Mouse (Mus musculus) cerebellum, adult 2 months (tissue): ENCODE measurements around the gene Arhgap42. TPM values are rescaled to one million over a fixed set of nuclear protein-coding genes. Genes with fewer than 3 reads are reported as not detected.

Source experiments
- DNase-seq, 2 experiments: peaks; one replicate each; pipeline ENCODE4 v3.0.0; 2021
- H3K27ac ChIP-seq: fragments of 200-500 bp; 2 replicates; pipeline ENCODE4 v1.5.1; 2012; ENCODE audit warnings: low read length, control low read depth, inconsistent platforms; ENCODE audit not compliant: insufficient read depth
- H3K27me3 ChIP-seq: fragments of 200-500 bp; 2 replicates; pipeline ENCODE4 v1.6.1; 2012; ENCODE audit warnings: inconsistent platforms, mild to moderate bottlenecking, low read length, moderate library complexity; ENCODE audit not compliant: control insufficient read depth, insufficient read depth
- H3K4me1 ChIP-seq: fragments of 200-500 bp; 2 replicates; pipeline ENCODE4 v1.6.1; 2011; ENCODE audit warnings: low read length; ENCODE audit not compliant: control insufficient read depth, insufficient read depth
- H3K4me3 ChIP-seq: fragments of 200-500 bp; replicated peaks from 2 replicates; pipeline ENCODE3; 2011; ENCODE audit warnings: mild to moderate bottlenecking, low read depth, low read length, control low read depth; ENCODE audit not compliant: insufficient read depth
- CTCF ChIP-seq: fragments of 200-500 bp; IDR thresholded peaks from 2 replicates; pipeline ENCODE4 v1.5.1; 2011; ENCODE audit warnings: low read depth, mild to moderate bottlenecking, control low read depth, low read length, moderate library complexity, borderline replicate concordance; ENCODE audit not compliant: insufficient read depth
- POLR2A ChIP-seq: fragments of 200-500 bp; IDR thresholded peaks from 2 replicates; pipeline ENCODE4 v1.6.1; 2011; ENCODE audit warnings: low read length, control low read depth, borderline replicate concordance; ENCODE audit not compliant: insufficient read depth
- WGBS: fragments of 180-500 bp; shearing (Covaris S2); methylation state at CpG from one replicate; pipeline ENCODE4 v1.1.7; 2018; 5-methylcytosine and 5-hydroxymethylcytosine counted together
- polyA plus RNA-seq: library from polyadenylated mRNA; depleted of rRNA; stranded (reverse); fragments of >200 nt; gene quantifications from 2 replicates; pipeline ENCODE4 v1.2.3, GENCODE M21; 2012

Arhgap42 gene
- polyA plus RNA-seq, 1 experiment: 4.0 TPM

GRCm38 (mm10) chr9:9154636-9155035 is 84.3 kb downstream of the Arhgap42 start:
- WGBS: 92% methylated on average over 3 of the region's 3 CpGs
- TF ChIP-seq CTCF: no peak
- no peak for TF ChIP-seq POLR2A
- DNase-seq: no peak
- Histone ChIP-seq H3K4me3 (no peak overlapping the region), H3K27me3 (no peaks in the 10 kb centered on the region), H3K4me1 (no peaks in the 10 kb centered on the region), H3K27ac (no peak overlapping the region)

- Histone ChIP-seq H3K27ac (no peak overlapping the region), H3K4me1 (no peaks in the 10 kb centered on the region), H3K27me3 (no peaks in the 10 kb centered on the region), H3K4me3 (no peak overlapping the region)
- 92% methylated on average over 7 of the region's 7 CpGs for WGBS
- TF ChIP-seq CTCF: no peak
- TF ChIP-seq POLR2A: no peak
- no peak for DNase-seq
Observed at GRCm38 (mm10) chr9:9144301-9145121, 94.4 kb downstream of the Arhgap42 start.

GRCm38 (mm10) chr9:9143102-9143501 is 95.8 kb downstream of the Arhgap42 start:
- WGBS: 66% methylated on average over 5 of the region's 5 CpGs
- H3K27me3 ChIP-seq: no peaks in the 10 kb centered on the region
- TF ChIP-seq CTCF: no peak
- TF ChIP-seq POLR2A: no peak
- no peak overlapping the region for H3K4me3 ChIP-seq
- H3K4me1 ChIP-seq: no peaks in the 10 kb centered on the region
- DNase-seq: no peak
- no peak overlapping the region for H3K27ac ChIP-seq

GRCm38 (mm10) chr9:9142561-9142960 is 96.3 kb downstream of the Arhgap42 start:
- no peak overlapping the region for H3K27ac ChIP-seq
- TF ChIP-seq CTCF (no peak), POLR2A (no peak)
- WGBS: 75% methylated on average over 7 of the region's 7 CpGs
- no peak for DNase-seq
- H3K4me3 ChIP-seq: no peak overlapping the region
- H3K4me1 ChIP-seq: no peaks in the 10 kb centered on the region
- no peaks in the 10 kb centered on the region for H3K27me3 ChIP-seq

GRCm38 (mm10) chr9:9142144-9142543 is 96.8 kb downstream of the Arhgap42 start:
- no peak for DNase-seq
- TF ChIP-seq POLR2A: no peak
- no peak for TF ChIP-seq CTCF
- Histone ChIP-seq H3K27me3 (no peaks in the 10 kb centered on the region), H3K4me3 (no peak overlapping the region), H3K4me1 (no peaks in the 10 kb centered on the region), H3K27ac (no peak overlapping the region)
- 77% methylated on average over 1 of the region's 1 CpGs for WGBS

GRCm38 (mm10) chr9:9128996-9129694 is 109.8 kb downstream of the Arhgap42 start:
- no peak for DNase-seq
- TF ChIP-seq POLR2A: no peak
- TF ChIP-seq CTCF: no peak
- Histone ChIP-seq H3K27ac (no peak overlapping the region), H3K4me3 (no peak overlapping the region), H3K4me1 (no peaks in the 10 kb centered on the region), H3K27me3 (no peaks in the 10 kb centered on the region)
- 87% methylated on average over 4 of the region's 4 CpGs for WGBS

- Histone ChIP-seq H3K27ac (no peak overlapping the region), H3K4me1 (no peaks in the 10 kb centered on the region), H3K27me3 (no peaks in the 10 kb centered on the region), H3K4me3 (no peak overlapping the region)
- no peak for TF ChIP-seq POLR2A
- no peak for TF ChIP-seq CTCF
- WGBS: 52% methylated on average over 4 of the region's 4 CpGs
- DNase-seq: no peak
Observed at GRCm38 (mm10) chr9:9127041-9127755, 111.7 kb downstream of the Arhgap42 start.
